Mouse (Mus musculus): ENCODE data around the gene Col5a1. TPM values are rescaled to one million over a fixed set of nuclear protein-coding genes. Genes with fewer than 3 reads are reported as not detected.

Gene Col5a1
- polyA plus RNA-seq (2015; fragmentation: Nextera tagmentation; extraction: Ambion mirVana), result 259 and 273 TPM in 2 replicates

GRCm38 (mm10) chr2:27886148-27886551 lies at the start of gene Col5a1:
Col5a1 (plus strand) TSS chr2:27886425.
- Histone ChIP-seq H3K36me3 (0 out of 2 replicates have a peak, but pooled peaks cover 2% of the 10 kb centered on the region), H3K27ac (peak within 1 kb of the TSS; percentile 98), H3K9me3 (no peaks in the 10 kb centered on the region), H3K4me2 (peak within 1 kb of the TSS; percentile 80), H3K9ac (peak within 1 kb of the TSS; percentile 94), H3K4me1 (peaks cover 68% of the 10 kb centered on the region), H3K27me3 (no peaks in the 10 kb centered on the region), H3K4me3 (peak within 1 kb of the TSS; percentile 72)
- ATAC-seq (ENCODE audit: insufficient number of reproducible peaks, low FRiP score, low TSS enrichment, low read depth), result peak; percentile 91
- under 1% methylated on average over 40 of the region's 45 CpGs for WGBS

- Histone ChIP-seq H3K4me3 (no peak overlapping the region), H3K36me3 (no peaks in the 10 kb centered on the region), H3K9me3 (no peaks in the 10 kb centered on the region), H3K9ac (no peak overlapping the region), H3K4me1 (peaks cover 50% of the 10 kb centered on the region), H3K27me3 (no peaks in the 10 kb centered on the region), H3K27ac (peak overlapping the region; percentile 72), H3K4me2 (no peak overlapping the region)
- WGBS, result 50% methylated on average over 9 of the region's 9 CpGs
- ATAC-seq (ENCODE audit: insufficient number of reproducible peaks, low FRiP score, low TSS enrichment, low read depth), result no peak
Observed at GRCm38 (mm10) chr2:27838112-27838511, 48.1 kb upstream of the Col5a1 start.

- H3K4me3 ChIP-seq, result no peak overlapping the region
- H3K4me2 ChIP-seq, result no peak overlapping the region
- no peaks in the 10 kb centered on the region for H3K36me3 ChIP-seq
- no peak for ATAC-seq (ENCODE audit: insufficient number of reproducible peaks, low FRiP score, low TSS enrichment, low read depth)
- peaks cover 32% of the 10 kb centered on the region for H3K4me1 ChIP-seq
- H3K9me3 ChIP-seq, result no peaks in the 10 kb centered on the region
- H3K27me3 ChIP-seq, result no peaks in the 10 kb centered on the region
- no peak overlapping the region for H3K9ac ChIP-seq
- H3K27ac ChIP-seq, result peak overlapping the region; percentile 80
- 34% methylated on average over 3 of the region's 3 CpGs for WGBS
Observed at GRCm38 (mm10) chr2:27840890-27841289, 45.3 kb upstream of the Col5a1 start.

- no peaks in the 10 kb centered on the region for H3K27me3 ChIP-seq
- no peaks in the 10 kb centered on the region for H3K9me3 ChIP-seq
- H3K9ac ChIP-seq, result no peak overlapping the region
- no peak for ATAC-seq (ENCODE audit: insufficient number of reproducible peaks, low FRiP score, low TSS enrichment, low read depth)
- no peak overlapping the region for H3K4me3 ChIP-seq
- no peak overlapping the region for H3K4me2 ChIP-seq
- H3K36me3 ChIP-seq, result no peaks in the 10 kb centered on the region
- 41% methylated on average over 13 of the region's 13 CpGs for WGBS
- peaks cover 31% of the 10 kb centered on the region for H3K4me1 ChIP-seq
- H3K27ac ChIP-seq, result peak overlapping the region; percentile 67
Observed at GRCm38 (mm10) chr2:27842893-27843292, 43.3 kb upstream of the Col5a1 start.

- H3K9me3 ChIP-seq, result no peaks in the 10 kb centered on the region
- H3K27ac ChIP-seq, result 0 out of 2 replicates have a peak overlapping the region, but pooled peaks have one; percentile 11
- H3K4me1 ChIP-seq, result peaks cover 38% of the 10 kb centered on the region
- no peaks in the 10 kb centered on the region for H3K27me3 ChIP-seq
- WGBS, result 82% methylated on average over 4 of the region's 4 CpGs
- no peak overlapping the region for H3K4me2 ChIP-seq
- ATAC-seq (ENCODE audit: insufficient number of reproducible peaks, low FRiP score, low TSS enrichment, low read depth), result no peak
- no peaks in the 10 kb centered on the region for H3K36me3 ChIP-seq
- H3K4me3 ChIP-seq, result no peak overlapping the region
- no peak overlapping the region for H3K9ac ChIP-seq
Observed at GRCm38 (mm10) chr2:27844885-27845284, 41.3 kb upstream of the Col5a1 start.

- H3K4me3 ChIP-seq, result no peak overlapping the region
- 36% methylated on average over 5 of the region's 5 CpGs for WGBS
- peak overlapping the region; percentile 88 for H3K27ac ChIP-seq
- H3K4me1 ChIP-seq, result peaks cover 32% of the 10 kb centered on the region
- no peak overlapping the region for H3K4me2 ChIP-seq
- no peaks in the 10 kb centered on the region for H3K9me3 ChIP-seq
- ATAC-seq (ENCODE audit: insufficient number of reproducible peaks, low FRiP score, low TSS enrichment, low read depth), result no peak
- H3K9ac ChIP-seq, result no peak overlapping the region
- H3K36me3 ChIP-seq, result no peaks in the 10 kb centered on the region
- no peaks in the 10 kb centered on the region for H3K27me3 ChIP-seq
Observed at GRCm38 (mm10) chr2:27847001-27847400, 39.2 kb upstream of the Col5a1 start.

GRCm38 (mm10) chr2:27847851-27848435 lies 38.3 kb upstream of the Col5a1 start:
- Histone ChIP-seq H3K27ac (peak overlapping the region; percentile 88), H3K9me3 (no peaks in the 10 kb centered on the region), H3K4me2 (no peak overlapping the region), H3K27me3 (no peaks in the 10 kb centered on the region), H3K4me1 (peaks cover 26% of the 10 kb centered on the region), H3K36me3 (no peaks in the 10 kb centered on the region), H3K9ac (no peak overlapping the region), H3K4me3 (no peak overlapping the region)
- 46% methylated on average over 7 of the region's 7 CpGs for WGBS
- ATAC-seq (ENCODE audit: insufficient number of reproducible peaks, low FRiP score, low TSS enrichment, low read depth), result no peak

GRCm38 (mm10) chr2:27848466-27848865 lies 37.8 kb upstream of the Col5a1 start:
- H3K4me3 ChIP-seq, result no peak overlapping the region
- no peaks in the 10 kb centered on the region for H3K9me3 ChIP-seq
- no peak overlapping the region for H3K4me2 ChIP-seq
- peak; percentile 69 for ATAC-seq (ENCODE audit: insufficient number of reproducible peaks, low FRiP score, low TSS enrichment, low read depth)
- H3K4me1 ChIP-seq, result peaks cover 23% of the 10 kb centered on the region
- peak overlapping the region; percentile 88 for H3K27ac ChIP-seq
- no peaks in the 10 kb centered on the region for H3K36me3 ChIP-seq
- no peaks in the 10 kb centered on the region for H3K27me3 ChIP-seq
- 26% methylated on average over 5 of the region's 5 CpGs for whole genome bisulfite sequencing
- H3K9ac ChIP-seq, result no peak overlapping the region

GRCm38 (mm10) chr2:27858348-27858903 lies 27.8 kb upstream of the Col5a1 start:
- H3K9me3 ChIP-seq, result no peaks in the 10 kb centered on the region
- ATAC-seq (ENCODE audit: insufficient number of reproducible peaks, low FRiP score, low TSS enrichment, low read depth), result peak; percentile 70
- 0 out of 2 replicates have a peak overlapping the region, but pooled peaks have one; percentile 2 for H3K4me2 ChIP-seq
- no peak overlapping the region for H3K4me3 ChIP-seq
- no peaks in the 10 kb centered on the region for H3K36me3 ChIP-seq
- peak overlapping the region; percentile 85 for H3K27ac ChIP-seq
- no peaks in the 10 kb centered on the region for H3K27me3 ChIP-seq
- H3K4me1 ChIP-seq, result peaks cover 50% of the 10 kb centered on the region
- H3K9ac ChIP-seq, result no peak overlapping the region
- WGBS, result 28% methylated on average over 9 of the region's 9 CpGs

- WGBS, result 50% methylated on average over 9 of the region's 9 CpGs
- Histone ChIP-seq H3K27ac (peak overlapping the region; percentile 18), H3K9ac (no peak overlapping the region), H3K4me1 (peaks cover 70% of the 10 kb centered on the region), H3K9me3 (no peaks in the 10 kb centered on the region), H3K4me3 (no peak overlapping the region), H3K4me2 (no peak overlapping the region), H3K36me3 (no peaks in the 10 kb centered on the region), H3K27me3 (no peaks in the 10 kb centered on the region)
- no peak for ATAC-seq (ENCODE audit: insufficient number of reproducible peaks, low FRiP score, low TSS enrichment, low read depth)
Observed at GRCm38 (mm10) chr2:27861576-27862238, 24.5 kb upstream of the Col5a1 start.

- H3K27ac ChIP-seq, result peak overlapping the region; percentile 62
Observed at GRCm38 (mm10) chr2:27864491-27865365, 21.5 kb upstream of the Col5a1 start.

More at GRCm38 (mm10) chr2:27864491-27865365, 21.5 kb upstream of the Col5a1 start:
- no peaks in the 10 kb centered on the region for H3K27me3 ChIP-seq
- no peak for ATAC-seq (ENCODE audit: insufficient number of reproducible peaks, low FRiP score, low TSS enrichment, low read depth)
- H3K36me3 ChIP-seq, result no peaks in the 10 kb centered on the region
- no peak overlapping the region for H3K4me2 ChIP-seq
- no peak overlapping the region for H3K9ac ChIP-seq
- H3K4me1 ChIP-seq, result peaks cover 44% of the 10 kb centered on the region
- no peaks in the 10 kb centered on the region for H3K9me3 ChIP-seq
- whole genome bisulfite sequencing, result 39% methylated on average over 18 of the region's 18 CpGs
- H3K4me3 ChIP-seq, result no peak overlapping the region

Measured in limb, embryonic 15.5 days (tissue).